Mouse (Mus musculus) liver, adult 2 months (tissue): ENCODE data around the gene Plscr5. TPM values are rescaled to one million over a fixed set of nuclear protein-coding genes. Genes with fewer than 3 reads are reported as not detected.

Experiments
- DNase-seq: peaks from one replicate; pipeline ENCODE4 v3.0.0-alpha.2; 2011; ENCODE audit warnings: low read depth, low spot score; ENCODE audit errors: extremely low read depth
- H3K27ac ChIP-seq: fragments of 200-500 bp; replicated peaks from 2 replicates; pipeline ENCODE4 v1.5.1; 2012; ENCODE audit warnings: low read depth, mild to moderate bottlenecking, control low read depth, inconsistent platforms, low read length; ENCODE audit not compliant: insufficient read depth
- H3K27me3 ChIP-seq: fragments of 200-500 bp; 2 replicates; pipeline ENCODE4 v1.6.1; 2012; ENCODE audit warnings: mild to moderate bottlenecking, moderate library complexity, low read length, inconsistent platforms; ENCODE audit not compliant: control insufficient read depth, insufficient read depth
- H3K36me3 ChIP-seq: fragments of 200-500 bp; 2 replicates; pipeline ENCODE4 v1.6.1; 2012; ENCODE audit warnings: low read length, inconsistent platforms; ENCODE audit not compliant: control insufficient read depth, insufficient read depth
- H3K4me1 ChIP-seq: fragments of 200-500 bp; 2 replicates; pipeline ENCODE4 v1.6.1; 2011; ENCODE audit warnings: low read length; ENCODE audit not compliant: control insufficient read depth, insufficient read depth
- H3K4me3 ChIP-seq: fragments of 200-500 bp; 2 replicates; pipeline ENCODE4 v1.5.1; 2011; ENCODE audit warnings: low read depth, mild to moderate bottlenecking, control low read depth, low read length, moderate library complexity; ENCODE audit not compliant: insufficient read depth
- H3K79me2 ChIP-seq: fragments of 200-500 bp; 2 replicates; pipeline ENCODE4 v1.6.1; 2012; ENCODE audit warnings: inconsistent platforms, mild to moderate bottlenecking, low read length, moderate library complexity; ENCODE audit not compliant: control insufficient read depth, insufficient read depth
- H3K9ac ChIP-seq: fragments of 200-500 bp; 2 replicates; pipeline ENCODE4 v1.6.1; 2012; ENCODE audit warnings: low read depth, mild to moderate bottlenecking, control low read depth, inconsistent platforms, low read length
- CTCF ChIP-seq: fragments of 200-500 bp; IDR thresholded peaks from 2 replicates; pipeline ENCODE4 v1.5.1; 2011; ENCODE audit warnings: low read depth, low read length, control low read depth
- POLR2A ChIP-seq: fragments of 200-500 bp; IDR thresholded peaks from 2 replicates; pipeline ENCODE4 v1.6.1; 2011; ENCODE audit warnings: low read length, control low read depth; ENCODE audit not compliant: insufficient read depth; ENCODE audit errors: extremely low read depth
- WGBS: fragments of 180-500 bp; shearing (Covaris S2); methylation state at CpG from one replicate; pipeline ENCODE4 v1.1.7; 2018; 5-methylcytosine and 5-hydroxymethylcytosine counted together
- polyA plus RNA-seq: library from polyadenylated mRNA; depleted of rRNA; stranded (reverse); fragments of >200 nt; gene quantifications from 2 replicates; pipeline ENCODE4 v1.2.3, GENCODE M21; 2012
- total RNA-seq: library from RNA; depleted of rRNA; stranded (reverse); fragments of >200 nt; gene quantifications from 2 replicates; pipeline ENCODE4 v1.2.3, GENCODE M21; 2014

Gene Plscr5
- total and polyA plus RNA-seq, 2 experiments, result not detected

- no peaks in the 10 kb centered on the region for H3K36me3 ChIP-seq
- no peak for DNase-seq
- no peaks in the 10 kb centered on the region for H3K79me2 ChIP-seq
- H3K4me3 ChIP-seq, result no peak overlapping the region
- no peak for TF ChIP-seq CTCF
- TF ChIP-seq POLR2A, result no peak
- WGBS, result 71% methylated on average over 3 of the region's 3 CpGs
- H3K4me1 ChIP-seq, result no peaks in the 10 kb centered on the region
- no peak overlapping the region for H3K9ac ChIP-seq
- no peak overlapping the region for H3K27ac ChIP-seq
- no peaks in the 10 kb centered on the region for H3K27me3 ChIP-seq
Measured at GRCm38 (mm10) chr9:92220151-92220550, 27.4 kb downstream of the Plscr5 start.

GRCm38 (mm10) chr9:92221480-92221879, 28.7 kb downstream of the Plscr5 start:
- DNase-seq, result peak; percentile 61
- TF ChIP-seq CTCF, result no peak
- no peak for TF ChIP-seq POLR2A
- Histone ChIP-seq H3K4me1 (no peaks in the 10 kb centered on the region), H3K9ac (no peak overlapping the region), H3K79me2 (no peaks in the 10 kb centered on the region), H3K4me3 (no peak overlapping the region), H3K36me3 (no peaks in the 10 kb centered on the region), H3K27ac (no peak overlapping the region), H3K27me3 (no peaks in the 10 kb centered on the region)

DNA sequence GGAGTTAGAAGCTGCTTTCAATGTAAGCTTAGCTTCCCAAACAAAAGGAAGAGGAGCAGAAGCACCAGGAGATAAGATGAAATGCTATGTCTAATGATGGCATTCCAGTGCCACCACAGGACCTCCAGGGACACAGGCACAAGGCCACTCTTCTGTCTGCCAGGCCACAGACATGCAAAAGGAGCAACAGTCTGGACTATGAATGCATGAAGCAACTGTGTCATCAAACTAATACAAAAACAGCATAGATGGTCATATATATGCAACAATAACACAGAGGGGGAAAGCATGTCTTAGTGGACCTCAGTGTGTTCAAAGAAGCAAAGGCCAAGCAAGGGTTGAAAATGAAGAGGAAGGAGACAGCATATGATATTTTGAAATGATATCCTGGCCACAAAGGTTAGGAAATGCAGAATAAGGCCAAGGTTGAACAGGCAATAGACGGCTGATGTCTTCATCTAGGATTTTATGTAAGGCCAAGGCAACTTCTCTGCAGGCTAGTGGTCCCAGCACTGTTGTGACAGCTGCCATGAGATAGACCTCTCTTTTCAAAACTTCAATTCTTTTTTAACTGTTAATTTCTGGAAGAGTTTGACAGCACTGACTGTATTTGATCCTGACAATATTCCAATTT, 32.0 kb downstream of the Plscr5 start:
- DNase-seq, result no peak
- no peaks in the 10 kb centered on the region for H3K79me2 ChIP-seq
- H3K4me3 ChIP-seq, result no peak overlapping the region
- TF ChIP-seq POLR2A (no peak), CTCF (no peak)
- WGBS, result 86% methylated on average over 1 of the region's 1 CpGs
- H3K27me3 ChIP-seq, result no peaks in the 10 kb centered on the region
- no peak overlapping the region for H3K27ac ChIP-seq
- H3K4me1 ChIP-seq, result peaks cover under 1% of the 10 kb centered on the region; the same call in 1 of the 2 replicates
- H3K36me3 ChIP-seq, result no peaks in the 10 kb centered on the region
- H3K9ac ChIP-seq, result no peak overlapping the region

GRCm38 (mm10) chr9:92226127-92226655, 33.5 kb downstream of the Plscr5 start:
- 79% methylated on average over 3 of the region's 3 CpGs for WGBS
- no peak overlapping the region for H3K9ac ChIP-seq
- peaks cover 2% of the 10 kb centered on the region; the same call in 1 of the 2 replicates for H3K4me1 ChIP-seq
- no peak for DNase-seq
- no peaks in the 10 kb centered on the region for H3K36me3 ChIP-seq
- no peaks in the 10 kb centered on the region for H3K79me2 ChIP-seq
- H3K4me3 ChIP-seq, result no peak overlapping the region
- H3K27ac ChIP-seq, result no peak overlapping the region
- TF ChIP-seq POLR2A, result no peak
- no peaks in the 10 kb centered on the region for H3K27me3 ChIP-seq

DNA sequence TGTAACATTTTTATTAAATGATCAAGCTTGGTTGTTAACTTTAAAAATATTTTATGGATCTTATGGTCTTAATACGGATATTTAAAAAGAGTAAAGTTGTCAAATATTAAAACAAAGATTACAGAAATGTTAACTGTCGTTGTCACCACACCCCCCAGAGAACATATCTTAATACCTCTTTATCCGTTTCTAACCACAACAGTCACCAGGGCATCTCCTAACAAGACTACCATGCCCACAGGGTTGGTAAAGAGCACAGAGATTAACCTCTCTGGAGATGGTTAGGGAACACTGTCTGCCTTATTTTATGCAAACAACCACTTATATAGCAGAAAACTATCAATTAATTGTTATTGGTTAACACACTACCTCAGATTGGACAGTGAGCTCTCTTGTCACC, 34.1 kb downstream of the Plscr5 start:
- H3K4me1 ChIP-seq, result peaks cover 5% of the 10 kb centered on the region; the same call in 1 of the 2 replicates
- no peaks in the 10 kb centered on the region for H3K27me3 ChIP-seq
- H3K79me2 ChIP-seq, result no peaks in the 10 kb centered on the region
- H3K4me3 ChIP-seq, result no peak overlapping the region
- 91% methylated on average over 3 of the region's 3 CpGs for WGBS
- no peak for DNase-seq
- no peak overlapping the region for H3K27ac ChIP-seq
- H3K9ac ChIP-seq, result no peak overlapping the region
- TF ChIP-seq POLR2A (no peak), CTCF (no peak)
- H3K36me3 ChIP-seq, result no peaks in the 10 kb centered on the region
